Mouse (Mus musculus) bone marrow, adult 2 months (tissue): ENCODE results near the gene Gart.

Experiments used
- CTCF ChIP-seq: fragments of 200-500 bp; IDR thresholded peaks from 2 replicates; pipeline ENCODE4 v1.5.1; 2011; ENCODE audit warnings: low read length, control low read depth; ENCODE audit not compliant: control insufficient read depth, insufficient read depth
- POLR2A ChIP-seq: fragments of 200-500 bp; IDR thresholded peaks from 2 replicates; pipeline ENCODE4 v1.6.1; 2011; ENCODE audit warnings: low read depth, mild to moderate bottlenecking, control low read depth, low read length, borderline replicate concordance; ENCODE audit not compliant: control insufficient read depth

DNA sequence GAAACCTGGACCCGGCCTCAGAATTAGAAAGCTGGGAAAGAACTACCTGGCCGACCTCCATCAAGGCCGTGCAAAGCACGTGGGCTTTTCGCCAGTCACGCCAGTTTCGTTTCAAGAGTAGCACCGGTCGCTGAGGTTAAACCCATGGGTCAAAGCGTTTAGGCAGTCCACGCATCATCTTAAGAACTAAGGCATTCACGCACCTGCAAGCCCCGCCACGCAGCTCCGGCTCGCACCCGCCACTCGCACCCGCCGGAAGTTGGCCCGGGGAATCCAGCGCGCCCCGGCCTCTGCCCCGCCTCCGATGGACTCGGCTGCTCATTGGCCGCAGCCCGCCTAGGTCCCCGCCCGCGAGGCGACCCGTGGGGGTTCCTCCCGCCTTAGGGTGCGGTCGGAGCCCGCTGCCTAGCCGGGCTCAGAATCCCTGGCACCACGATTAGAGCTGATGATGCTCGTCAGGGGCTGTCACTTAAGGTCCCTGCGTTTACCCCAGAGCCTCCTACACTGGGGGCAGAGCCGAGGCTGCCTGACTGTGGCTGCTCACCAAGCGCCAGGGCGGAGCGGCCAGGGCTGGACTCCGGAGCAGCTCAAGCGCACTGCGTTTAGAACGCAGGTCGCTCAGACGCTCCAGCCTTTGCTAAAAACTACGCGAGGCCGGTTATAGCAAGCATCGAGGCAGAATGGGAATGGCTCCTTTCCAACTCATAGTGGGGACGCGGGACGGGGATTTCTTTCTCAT, at the start of gene Gart:
- no peak for TF ChIP-seq CTCF
- peak; percentile 99 for TF ChIP-seq POLR2A
